Mouse (Mus musculus): ENCODE data around the gene Itga4. TPM values are rescaled to one million over a fixed set of nuclear protein-coding genes. Genes with fewer than 3 reads are reported as not detected.

Itga4 gene
- total and polyA plus RNA-seq, 3 experiments = 22.7 to 97.5 (median 48.9) TPM

- TF ChIP-seq ETS1 (IDR thresholded peaks at IDR 0.05; ENCODE audit: low read depth, low read length) (0 out of 2 replicates have a peak, but pooled peaks have one; percentile 28), POLR2AphosphoS2 (IDR thresholded peaks at IDR 0.05; ENCODE audit: low read length) (no peak), UBTF (IDR thresholded peaks at IDR 0.05; ENCODE audit: borderline replicate concordance, insufficient read depth, low read depth, low read length) (no peak), ELF1 (IDR thresholded peaks at IDR 0.05; ENCODE audit: low read depth, low read length) (no peak), KAT2A (conservative IDR thresholded peaks at IDR 0.05; ENCODE audit: low read depth, low read length) (no peak)
Observed at GRCm38 (mm10) chr2:79265665-79266064, 10.4 kb downstream of the Itga4 start (continued).

DNA sequence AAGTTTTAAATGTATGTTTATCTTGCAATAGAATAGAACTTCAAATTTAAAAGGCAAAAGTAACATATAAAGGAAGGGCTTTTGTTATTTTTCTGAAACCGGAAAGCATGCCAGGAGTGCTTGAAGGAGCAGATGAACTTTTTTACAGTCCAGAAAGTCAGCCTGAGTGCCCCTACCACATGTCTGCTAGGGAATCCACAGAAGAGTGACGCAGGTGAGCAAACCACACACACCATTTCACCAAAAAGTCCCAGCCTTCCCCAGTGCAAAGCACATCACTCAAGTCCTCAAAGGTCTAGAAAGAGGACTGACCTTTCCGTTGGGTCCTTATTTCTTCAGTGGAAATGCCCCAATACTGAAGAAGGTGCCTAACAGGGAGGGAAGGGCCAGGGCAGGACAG lies 11.3 kb downstream of the Itga4 start:
- peaks cover 22 to 75% of the 10 kb centered on the region in 2 experiments for H3K36me3 ChIP-seq (ENCODE audit: control insufficient read depth in 1 of 2, insufficient read depth in 2 of 2, low read length in 2 of 2)
- no peak for DNase-seq (ENCODE audit: low read depth, low spot score)
- TF ChIP-seq MYC (IDR thresholded peaks at IDR 0.05; ENCODE audit: low read depth, low read length) = no peak
- TF ChIP-seq TCF12 (IDR thresholded peaks at IDR 0.05; ENCODE audit: low read depth, low read length) = no peak
- TF ChIP-seq ZNF384 (IDR thresholded peaks at IDR 0.05; ENCODE audit: low read depth, low read length) = no peak
- no peak for TF ChIP-seq ZMIZ1 (IDR thresholded peaks at IDR 0.05; ENCODE audit: low read depth, low read length)
- TF ChIP-seq POLR2A (IDR thresholded peaks at IDR 0.05; ENCODE audit: control insufficient read depth in 1 of 2, insufficient read depth in 1 of 2, low read depth in 1 of 2, low read length in 2 of 2, poor library complexity in 1 of 2) = no peak
- no peak for TF ChIP-seq EP300 (IDR thresholded peaks at IDR 0.05; ENCODE audit: low read depth in 1 of 2, low read length in 2 of 2)
- TF ChIP-seq MAFK (IDR thresholded peaks at IDR 0.05; ENCODE audit: borderline replicate concordance, low read depth, low read length) = no peak
- TF ChIP-seq E2F4 (IDR thresholded peaks at IDR 0.05; ENCODE audit: borderline replicate concordance, low read depth, low read length) = no peak
- no peak for TF ChIP-seq ZC3H11A (IDR thresholded peaks at IDR 0.05; ENCODE audit: low read depth, low read length)
- peaks cover 39% of the 10 kb centered on the region for H3K79me2 ChIP-seq (ENCODE audit: control insufficient read depth, insufficient read depth, low read length, poor library complexity)
- H3K27ac ChIP-seq (ENCODE audit: control insufficient read depth, low read depth, low read length) = no peak overlapping the region
- no peaks in the 10 kb centered on the region for H3K27me3 ChIP-seq (ENCODE audit: control insufficient read depth in 1 of 2, insufficient read depth in 2 of 2, low read length in 2 of 2)
- H3K4me1 ChIP-seq (ENCODE audit: control insufficient read depth in 1 of 2, insufficient read depth in 2 of 2, low read length in 2 of 2) = peaks cover 32 to 38% of the 10 kb centered on the region in 2 experiments
- H3K9ac ChIP-seq (ENCODE audit: control insufficient read depth, low read depth, low read length, poor library complexity, severe bottlenecking) = no peak overlapping the region
- H3K4me3 ChIP-seq (ENCODE audit: control insufficient read depth in 1 of 2, insufficient read depth in 1 of 2, low read depth in 2 of 2, low read length in 2 of 2) = no peak overlapping the region
- H3K9me3 ChIP-seq (replicated peaks; ENCODE audit: insufficient read depth, low read length) = no peaks in the 10 kb centered on the region

GRCm38 (mm10) chr2:79267181-79267580 lies 12.0 kb downstream of the Itga4 start:
- H3K4me3 ChIP-seq (ENCODE audit: control insufficient read depth in 1 of 2, insufficient read depth in 1 of 2, low read depth in 2 of 2, low read length in 2 of 2) = no peak overlapping the region
- H3K27me3 ChIP-seq (ENCODE audit: control insufficient read depth in 1 of 2, insufficient read depth in 2 of 2, low read length in 2 of 2) = no peaks in the 10 kb centered on the region
- no peak for DNase-seq (ENCODE audit: low read depth, low spot score)
- TF ChIP-seq SIN3A (IDR thresholded peaks at IDR 0.05; ENCODE audit: low read length) (no peak), GATA1 (IDR thresholded peaks at IDR 0.05; ENCODE audit: low read depth, low read length) (no peak), MYB (IDR thresholded peaks at IDR 0.05; ENCODE audit: low read depth, low read length) (no peak), JUND (IDR thresholded peaks at IDR 0.05; ENCODE audit: low read depth, low read length) (no peak), USF2 (IDR thresholded peaks at IDR 0.05; ENCODE audit: borderline replicate concordance in 1 of 2, insufficient read depth in 1 of 2, low read depth in 1 of 2, low read length in 2 of 2) (no peak), TCF12 (IDR thresholded peaks at IDR 0.05; ENCODE audit: low read depth, low read length) (no peak), MYC (IDR thresholded peaks at IDR 0.05; ENCODE audit: low read depth, low read length) (no peak), RAD21 (IDR thresholded peaks at IDR 0.05; ENCODE audit: low read depth, low read length) (no peak), SMC3 (IDR thresholded peaks at IDR 0.05; ENCODE audit: low read depth, low read length) (no peak), RCOR1 (IDR thresholded peaks at IDR 0.05; ENCODE audit: low read depth, low read length) (no peak), POLR2A (IDR thresholded peaks at IDR 0.05; ENCODE audit: control insufficient read depth in 1 of 2, insufficient read depth in 1 of 2, low read depth in 1 of 2, low read length in 2 of 2, poor library complexity in 1 of 2) (no peak)
- peaks cover 24 to 77% of the 10 kb centered on the region in 2 experiments for H3K36me3 ChIP-seq (ENCODE audit: control insufficient read depth in 1 of 2, insufficient read depth in 2 of 2, low read length in 2 of 2)
- H3K79me2 ChIP-seq (ENCODE audit: control insufficient read depth, insufficient read depth, low read length, poor library complexity) = peaks cover 38% of the 10 kb centered on the region
- peaks cover 32 to 38% of the 10 kb centered on the region in 2 experiments for H3K4me1 ChIP-seq (ENCODE audit: control insufficient read depth in 1 of 2, insufficient read depth in 2 of 2, low read length in 2 of 2)
- H3K27ac ChIP-seq (ENCODE audit: control insufficient read depth, low read depth, low read length) = no peak overlapping the region
- H3K9ac ChIP-seq (ENCODE audit: control insufficient read depth, low read depth, low read length, poor library complexity, severe bottlenecking) = no peak overlapping the region
- no peaks in the 10 kb centered on the region for H3K9me3 ChIP-seq (replicated peaks; ENCODE audit: insufficient read depth, low read length)

Data from MEL (cell line).